Mouse (Mus musculus): ENCODE data around the gene Ttll8.

GRCm38 (mm10) chr15:88848661-88849060 is 105.6 kb downstream of the Ttll8 start:
- TF ChIP-seq GATA1 (IDR thresholded peaks at IDR 0.05; ENCODE audit: borderline replicate concordance, low read length) (no peak), FLI1 (IDR thresholded peaks at IDR 0.05; ENCODE audit: low read length) (no peak)
